Mouse (Mus musculus) stomach, embryonic 15.5 days (tissue): ENCODE results near the gene Diablo. TPM values are rescaled to one million over a fixed set of nuclear protein-coding genes. Genes with fewer than 3 reads are reported as not detected.
"Not testable (repeated sequence)": the region's sequence is repeated elsewhere in the genome, so short reads cannot be mapped to it uniquely, and the experiment has no call there.

ENCODE experiments used
- ATAC-seq: fragments of 200-750 bp; cut with Nextera tagmentation; 2 replicates; pipeline ENCODE4 v1.8.0; 2017; ENCODE audit warnings: low read depth, moderate number of reproducible peaks, moderate TSS enrichment; ENCODE audit not compliant: insufficient read depth, low FRiP score
- H3K27ac ChIP-seq: fragments of 300-500 bp; sonication (generic); 2 replicates; pipeline ENCODE4 v1.5.1; 2015; ENCODE audit warnings: mild to moderate bottlenecking, inconsistent platforms
- H3K27me3 ChIP-seq: fragments of 300-500 bp; sonication (generic); replicated peaks from 2 replicates; pipeline ENCODE4 v1.6.1; 2015; ENCODE audit warnings: inconsistent platforms
- H3K36me3 ChIP-seq: fragments of 300-500 bp; sonication (generic); 2 replicates; pipeline ENCODE4 v1.6.1; 2015; ENCODE audit warnings: inconsistent platforms
- H3K4me1 ChIP-seq: fragments of 300-500 bp; sonication (generic); 2 replicates; pipeline ENCODE4 v1.6.1; 2015; ENCODE audit warnings: inconsistent platforms
- H3K4me2 ChIP-seq: fragments of 300-500 bp; sonication (generic); 2 replicates; pipeline ENCODE4 v1.6.1; 2015; ENCODE audit warnings: mild to moderate bottlenecking, inconsistent platforms
- H3K4me3 ChIP-seq: fragments of 300-500 bp; sonication (generic); replicated peaks from 2 replicates; pipeline ENCODE4 v1.5.1; 2015; ENCODE audit warnings: inconsistent platforms
- H3K9ac ChIP-seq: fragments of 300-500 bp; sonication (generic); 2 replicates; pipeline ENCODE4 v1.6.1; 2015; ENCODE audit warnings: inconsistent platforms
- H3K9me3 ChIP-seq: fragments of 300-500 bp; sonication (generic); 2 replicates; pipeline ENCODE4 v1.6.1; 2016; ENCODE audit warnings: inconsistent platforms
- WGBS: fragments of 180-500 bp; shearing (Covaris S2); methylation state at CpG from one replicate; pipeline ENCODE4 v1.1.7; 2015; 5-methylcytosine and 5-hydroxymethylcytosine counted together
- polyA plus RNA-seq: library from polyadenylated mRNA; unstranded; fragments of >200 nt; fragmentation: Nextera tagmentation; extraction: Ambion mirVana; gene quantifications from 2 replicates; pipeline ENCODE4 v1.2.1, GENCODE M21; 2015

Diablo gene
- polyA plus RNA-seq, 1 experiment from 2014 or later: 100 TPM

DNA sequence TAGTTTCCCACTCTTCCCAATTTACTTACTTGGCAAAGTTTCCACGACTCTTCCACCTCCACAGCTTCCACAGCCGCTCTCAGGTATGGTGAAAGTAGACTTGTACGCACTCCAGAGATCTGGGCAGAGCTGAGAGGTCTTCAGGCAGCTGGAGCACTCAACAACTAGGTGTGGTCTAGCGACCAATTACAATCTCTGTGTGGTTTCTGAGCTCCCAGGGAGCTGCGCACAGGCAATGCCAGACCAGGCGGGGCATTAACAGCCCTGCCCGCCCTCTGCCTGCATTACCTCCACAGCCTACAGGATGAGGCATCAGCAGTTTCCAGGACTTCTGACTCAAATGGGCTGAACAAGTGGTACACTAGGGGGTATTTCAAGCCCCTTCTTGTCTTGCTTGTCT lies 1.3 kb upstream of the Diablo start, which contains the start of gene Gm49027:
Gene Gm49027, minus strand, starts transcription at position 208 of the 400 bp plus-strand sequence.
- Histone ChIP-seq H3K36me3 (no peaks in the 10 kb centered on the region), H3K9ac (no peak within 1 kb of the TSS), H3K27ac (no peak within 1 kb of the TSS), H3K9me3 (no peaks in the 10 kb centered on the region), H3K4me3 (peak within 1 kb of the TSS; percentile 85), H3K27me3 (no peaks in the 10 kb centered on the region), H3K4me1 (peaks cover 11% of the 10 kb centered on the region; the same call in 1 of the 2 replicates), H3K4me2 (peak within 1 kb of the TSS; percentile 58)
- WGBS: 80% methylated on average over 7 of the region's 7 CpGs
- ATAC-seq: no peak

DNA sequence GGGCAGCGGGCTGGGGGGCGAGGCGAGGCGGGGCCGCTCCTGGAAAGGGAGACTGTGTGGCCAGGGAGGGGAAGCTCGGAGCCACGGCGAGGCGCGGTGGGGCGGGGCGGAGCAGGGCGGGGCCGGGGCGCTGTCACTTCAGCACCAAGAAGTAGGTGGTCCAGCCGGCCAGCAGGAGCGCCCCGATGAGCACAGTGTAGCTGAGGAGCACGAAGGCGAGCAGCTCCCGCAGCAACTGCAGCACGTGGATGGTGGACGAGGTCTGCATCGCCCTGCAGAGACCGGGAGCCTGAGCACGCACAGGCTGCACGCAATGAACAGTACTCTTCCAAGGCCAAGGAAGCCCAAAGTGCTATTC lies 396 bp upstream of the Diablo start:
- H3K4me2 ChIP-seq: peak overlapping the region; percentile 58
- H3K4me3 ChIP-seq: peak overlapping the region; percentile 85
- peaks cover 11% of the 10 kb centered on the region; the same call in 1 of the 2 replicates for H3K4me1 ChIP-seq
- no peaks in the 10 kb centered on the region for H3K27me3 ChIP-seq
- under 1% methylated on average over 26 of the region's 27 CpGs for WGBS
- no peaks in the 10 kb centered on the region for H3K36me3 ChIP-seq
- no peaks in the 10 kb centered on the region for H3K9me3 ChIP-seq
- no peak overlapping the region for H3K27ac ChIP-seq
- ATAC-seq: peak; percentile 94
- H3K9ac ChIP-seq: no peak overlapping the region

DNA sequence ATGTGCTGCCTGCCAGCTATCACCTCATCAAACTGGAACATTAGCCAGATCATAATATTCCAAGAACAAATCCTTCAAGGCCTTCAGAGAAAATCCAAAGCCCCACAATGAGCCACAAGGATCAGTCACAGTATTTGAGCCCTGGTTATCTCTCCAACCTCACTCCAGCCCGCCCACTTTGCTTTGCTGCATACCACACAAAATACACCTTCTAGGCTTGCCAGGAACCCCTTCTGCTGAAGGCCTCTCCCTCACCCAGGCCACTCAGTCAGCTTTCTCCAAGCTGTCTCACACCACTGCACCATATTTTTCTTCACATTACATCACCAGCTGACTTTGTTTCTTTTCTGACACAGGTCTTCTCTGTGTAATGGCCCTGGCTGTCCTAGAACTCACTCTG lies 1.8 kb downstream of the Diablo start:
- Histone ChIP-seq H3K9me3 (no peaks in the 10 kb centered on the region), H3K4me1 (peaks cover 11% of the 10 kb centered on the region; the same call in 1 of the 2 replicates), H3K4me3 (no peak overlapping the region), H3K27ac (no peak overlapping the region), H3K9ac (no peak overlapping the region), H3K36me3 (no peaks in the 10 kb centered on the region), H3K4me2 (no peak overlapping the region), H3K27me3 (no peaks in the 10 kb centered on the region)
- no peak for ATAC-seq
- 81% methylated on average over 1 of the region's 1 CpGs for WGBS

DNA sequence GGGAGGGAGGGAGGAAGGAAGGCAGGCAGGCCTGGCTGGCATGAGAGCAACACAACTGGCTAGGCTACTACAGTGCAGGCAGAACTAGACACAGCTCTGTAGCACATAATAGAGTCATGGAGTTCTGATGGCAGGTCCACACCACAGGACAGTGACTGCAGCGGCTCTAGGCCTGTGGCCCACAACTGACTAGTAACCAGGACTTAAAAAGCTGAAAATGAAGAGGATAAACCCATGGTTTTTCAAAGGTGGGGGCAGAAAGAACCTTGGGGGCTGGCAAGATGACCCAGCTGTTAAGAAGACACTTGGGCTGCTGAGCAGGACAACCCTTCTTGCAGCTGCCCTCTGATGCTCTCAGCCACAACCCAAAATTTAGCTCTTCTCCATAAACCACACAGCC lies 2.4 kb downstream of the Diablo start:
- Histone ChIP-seq H3K4me3 (no peak overlapping the region), H3K9me3 (no peaks in the 10 kb centered on the region), H3K27ac (no peak overlapping the region), H3K36me3 (0 out of 2 replicates have a peak, but pooled peaks cover 3% of the 10 kb centered on the region), H3K4me2 (no peak overlapping the region), H3K27me3 (no peaks in the 10 kb centered on the region), H3K9ac (no peak overlapping the region), H3K4me1 (peaks cover 11% of the 10 kb centered on the region; the same call in 1 of the 2 replicates)
- 94% methylated on average over 1 of the region's 1 CpGs for WGBS
- no peak for ATAC-seq

DNA sequence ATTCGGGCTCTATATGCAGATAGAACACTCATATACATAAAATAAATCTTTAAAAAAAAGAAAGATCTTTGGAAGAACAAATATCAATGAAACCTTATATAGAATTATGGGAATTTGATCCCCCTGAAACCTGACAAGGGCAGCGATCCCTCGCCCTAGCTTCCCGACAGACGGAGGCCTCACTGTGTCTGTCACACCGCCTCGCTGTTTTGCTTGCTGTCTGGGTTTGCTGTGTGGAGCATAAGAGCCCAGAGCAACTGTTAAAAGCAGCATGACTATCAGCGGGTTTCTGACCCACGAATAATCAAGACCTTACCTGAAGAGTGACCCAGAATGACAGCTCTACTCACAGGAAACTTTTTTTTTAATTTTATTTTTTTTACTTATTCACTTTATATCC lies 3.3 kb downstream of the Diablo start:
- Histone ChIP-seq H3K36me3 (peaks cover 12% of the 10 kb centered on the region; the same call in 1 of the 2 replicates), H3K27ac (no peak overlapping the region), H3K27me3 (no peaks in the 10 kb centered on the region), H3K4me2 (no peak overlapping the region), H3K9me3 (no peaks in the 10 kb centered on the region), H3K4me1 (peaks cover 11% of the 10 kb centered on the region; the same call in 1 of the 2 replicates), H3K4me3 (no peak overlapping the region), H3K9ac (no peak overlapping the region)
- WGBS: 89% methylated on average over 9 of the region's 9 CpGs
- ATAC-seq: no peak

DNA sequence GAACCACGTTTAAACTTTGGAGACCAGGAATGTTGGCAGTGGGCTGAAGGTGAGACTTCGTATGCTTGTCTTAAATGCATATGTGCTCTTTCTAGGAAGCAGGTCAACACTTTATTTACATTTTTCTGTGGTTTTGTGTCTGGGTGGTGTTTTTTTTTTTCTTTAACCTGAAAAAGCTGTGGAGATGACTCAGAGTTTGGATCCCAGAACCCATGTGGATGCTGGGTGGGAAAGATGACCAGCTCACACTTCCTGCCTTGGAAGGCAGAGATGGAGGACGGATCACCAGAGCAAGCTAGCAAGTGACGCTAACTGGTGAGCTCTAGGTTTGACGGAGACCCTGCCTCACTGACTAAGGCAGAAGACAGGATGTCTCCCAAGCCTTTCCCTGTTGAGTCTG lies 9.1 kb downstream of the Diablo start:
- Histone ChIP-seq H3K9me3 (no peaks in the 10 kb centered on the region), H3K36me3 (peaks cover 16% of the 10 kb centered on the region; the same call in 1 of the 2 replicates), H3K4me3 (no peak overlapping the region), H3K27ac (no peak overlapping the region), H3K9ac (no peak overlapping the region), H3K4me1 (no peaks in the 10 kb centered on the region), H3K4me2 (no peak overlapping the region), H3K27me3 (0 out of 2 replicates have a peak, but pooled peaks cover 3% of the 10 kb centered on the region)
- WGBS: 81% methylated on average over 5 of the region's 5 CpGs
- no peak for ATAC-seq

DNA sequence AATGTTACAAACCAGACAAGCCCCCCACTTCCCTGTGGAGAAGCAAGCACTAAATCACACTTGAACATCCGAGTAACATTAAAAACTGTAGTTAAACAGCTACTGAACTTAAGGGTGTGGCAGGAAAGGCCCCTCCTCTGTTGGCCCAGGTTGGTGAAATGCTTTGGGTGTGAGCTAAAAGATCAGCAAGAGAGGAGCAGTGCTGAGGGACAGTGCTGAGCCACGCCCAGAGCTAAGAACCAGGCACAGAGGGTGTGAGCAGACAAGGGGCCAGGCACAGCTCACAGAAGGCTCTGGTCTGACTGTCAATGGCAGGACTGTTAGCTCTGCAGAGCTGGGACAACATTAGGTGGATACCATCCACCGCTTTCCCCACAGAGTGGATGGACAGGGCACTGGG lies 11.9 kb downstream of the Diablo start:
- Histone ChIP-seq H3K4me3 (no peak overlapping the region), H3K9me3 (no peaks in the 10 kb centered on the region), H3K27ac (no peak overlapping the region), H3K4me1 (0 out of 2 replicates have a peak, but pooled peaks cover 4% of the 10 kb centered on the region), H3K27me3 (peaks cover 20% of the 10 kb centered on the region), H3K36me3 (peaks cover 16% of the 10 kb centered on the region; the same call in 1 of the 2 replicates), H3K4me2 (no peak overlapping the region), H3K9ac (no peak overlapping the region)
- 67% methylated on average over 3 of the region's 3 CpGs for WGBS
- ATAC-seq: no peak

DNA sequence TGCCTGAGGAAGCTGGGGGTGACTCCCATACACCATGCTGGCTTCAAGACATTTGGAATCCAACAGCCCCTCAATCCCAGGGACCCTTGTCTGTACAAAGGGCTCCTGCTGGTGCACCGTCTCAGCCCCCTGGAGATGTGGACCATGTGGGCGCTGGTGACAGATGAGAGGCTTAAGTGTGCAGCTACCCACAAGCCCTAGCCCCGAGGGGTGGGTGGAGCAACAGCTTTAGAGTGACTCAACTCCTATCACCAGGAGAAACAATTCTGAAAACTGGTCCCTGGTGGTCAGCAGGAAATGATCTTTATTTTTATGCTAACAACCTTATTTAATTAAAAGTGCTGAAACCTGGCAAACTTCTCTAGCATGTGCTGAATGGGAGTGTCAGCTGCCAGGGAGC lies 12.6 kb downstream of the Diablo start:
- not testable (repeated sequence) for H3K4me3 ChIP-seq, H3K27ac ChIP-seq, H3K4me1 ChIP-seq, H3K9me3 ChIP-seq, ATAC-seq, H3K4me2 ChIP-seq, H3K9ac ChIP-seq
- Histone ChIP-seq H3K36me3 (peaks cover 11% of the 10 kb centered on the region; the same call in 1 of the 2 replicates), H3K27me3 (peaks cover 24% of the 10 kb centered on the region)
- 81% methylated on average over 3 of the region's 3 CpGs for WGBS

DNA sequence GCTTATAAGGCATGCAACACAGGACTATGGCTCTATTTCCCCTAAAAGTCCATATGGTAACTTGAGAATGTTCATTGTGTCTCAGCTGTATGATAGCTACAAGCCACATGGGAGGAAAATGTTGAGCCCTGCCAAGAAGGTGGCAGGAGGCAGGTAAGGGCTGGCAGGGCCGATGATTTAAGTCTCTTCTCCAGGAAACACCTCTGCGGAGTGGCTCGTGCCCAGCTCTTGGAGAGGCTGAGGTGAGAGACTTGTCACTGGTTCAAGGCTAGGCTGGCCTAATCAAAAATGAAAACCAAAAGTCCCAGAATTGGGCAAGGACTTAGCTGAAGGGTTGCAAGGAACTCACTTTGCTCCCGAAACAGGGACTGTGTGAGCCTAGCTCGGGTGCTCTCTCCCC lies 13.8 kb downstream of the Diablo start, which contains the start of gene B3gnt4:
Gene B3gnt4, plus strand, starts transcription at position 301 of the 400 bp plus-strand sequence.
- H3K36me3 ChIP-seq: peaks cover 3% of the 10 kb centered on the region; the same call in 1 of the 2 replicates
- 0 out of 2 replicates have a peak, but pooled peaks cover 4% of the 10 kb centered on the region for H3K4me1 ChIP-seq
- no peaks in the 10 kb centered on the region for H3K9me3 ChIP-seq
- H3K4me3 ChIP-seq: no peak within 1 kb of the TSS
- no peak for ATAC-seq
- 81% methylated on average over 5 of the region's 5 CpGs for WGBS
- no peak within 1 kb of the TSS for H3K4me2 ChIP-seq
- peaks cover 24% of the 10 kb centered on the region for H3K27me3 ChIP-seq
- no peak within 1 kb of the TSS for H3K27ac ChIP-seq
- no peak within 1 kb of the TSS for H3K9ac ChIP-seq

DNA sequence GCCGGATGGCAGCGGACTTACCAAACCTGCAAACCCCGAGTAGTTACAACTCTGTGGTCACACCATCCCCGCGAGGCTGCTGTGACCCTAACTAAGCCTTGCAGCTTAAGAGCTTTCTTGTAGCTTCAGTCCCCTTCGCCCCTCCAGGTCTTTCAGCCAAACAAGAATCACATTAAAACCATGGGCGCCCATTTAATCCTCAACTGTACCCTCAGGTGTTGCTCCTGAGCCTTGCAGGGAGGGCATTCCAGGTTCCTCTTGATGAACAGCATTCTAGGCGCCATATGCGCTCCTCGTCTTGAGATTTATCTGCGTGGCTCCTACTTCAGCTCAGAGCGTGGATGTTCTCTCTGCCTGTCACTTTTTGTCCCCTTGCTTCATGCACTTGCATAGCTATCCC lies 15.1 kb downstream of the Diablo start:
- peaks cover 24% of the 10 kb centered on the region for H3K27me3 ChIP-seq
- H3K4me1 ChIP-seq: 0 out of 2 replicates have a peak, but pooled peaks cover 4% of the 10 kb centered on the region
- WGBS: 8% methylated on average over 11 of the region's 12 CpGs
- H3K4me2 ChIP-seq: peak overlapping the region; percentile 89
- no peaks in the 10 kb centered on the region for H3K9me3 ChIP-seq
- no peaks in the 10 kb centered on the region for H3K36me3 ChIP-seq
- H3K4me3 ChIP-seq: peak overlapping the region; percentile 61
- H3K27ac ChIP-seq: no peak overlapping the region
- H3K9ac ChIP-seq: 0 out of 2 replicates have a peak overlapping the region, but pooled peaks have one; percentile 41
- no peak for ATAC-seq

DNA sequence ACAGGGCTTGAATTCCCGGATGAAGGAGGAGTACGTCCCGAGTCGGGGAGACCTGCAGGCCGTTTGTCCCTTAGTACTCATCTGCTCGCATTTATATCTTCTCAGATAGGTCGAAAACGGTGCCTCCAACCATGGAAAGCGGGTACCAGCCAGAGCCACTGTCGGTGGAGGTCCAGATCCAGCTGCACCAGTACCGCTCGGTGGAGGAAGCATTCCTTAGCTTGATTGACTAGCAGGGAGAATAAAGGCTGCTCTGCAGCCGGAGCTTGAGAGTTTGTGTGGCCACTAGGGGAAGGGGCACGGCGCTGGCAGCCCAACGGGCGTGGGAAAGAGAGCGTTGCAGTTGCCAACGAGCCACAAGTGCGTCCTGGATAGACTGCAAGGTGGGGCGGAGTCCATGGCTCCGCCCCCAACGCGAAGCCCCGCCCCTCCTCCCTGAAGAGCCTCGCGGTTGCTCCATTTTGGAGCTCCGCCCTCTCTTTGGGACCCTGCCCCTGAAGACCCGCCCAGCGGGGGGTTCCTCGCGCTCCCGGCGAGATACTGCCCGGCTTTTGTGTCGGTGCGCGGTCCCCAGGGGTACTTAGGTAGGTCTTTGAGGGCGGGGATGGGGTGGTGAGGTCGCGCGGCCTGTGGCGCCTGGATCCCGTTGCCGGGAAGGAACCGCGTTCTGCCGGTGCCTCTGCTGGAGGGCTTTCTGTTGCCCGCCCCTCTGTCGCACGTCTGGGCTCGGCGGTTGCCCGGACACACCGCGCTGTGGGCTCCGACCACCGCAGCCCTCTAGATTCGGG lies 15.8 kb downstream of the Diablo start:
- Histone ChIP-seq H3K27ac (no peak overlapping the region), H3K4me1 (0 out of 2 replicates have a peak, but pooled peaks cover 4% of the 10 kb centered on the region), H3K4me2 (peak overlapping the region; percentile 89), H3K27me3 (peaks cover 24% of the 10 kb centered on the region), H3K36me3 (no peaks in the 10 kb centered on the region), H3K4me3 (peak overlapping the region; percentile 61), H3K9ac (peak overlapping the region; percentile 41; the same call in 1 of the 2 replicates), H3K9me3 (no peaks in the 10 kb centered on the region)
- WGBS: under 1% methylated on average over 59 of the region's 59 CpGs
- peak; percentile 91 for ATAC-seq

DNA sequence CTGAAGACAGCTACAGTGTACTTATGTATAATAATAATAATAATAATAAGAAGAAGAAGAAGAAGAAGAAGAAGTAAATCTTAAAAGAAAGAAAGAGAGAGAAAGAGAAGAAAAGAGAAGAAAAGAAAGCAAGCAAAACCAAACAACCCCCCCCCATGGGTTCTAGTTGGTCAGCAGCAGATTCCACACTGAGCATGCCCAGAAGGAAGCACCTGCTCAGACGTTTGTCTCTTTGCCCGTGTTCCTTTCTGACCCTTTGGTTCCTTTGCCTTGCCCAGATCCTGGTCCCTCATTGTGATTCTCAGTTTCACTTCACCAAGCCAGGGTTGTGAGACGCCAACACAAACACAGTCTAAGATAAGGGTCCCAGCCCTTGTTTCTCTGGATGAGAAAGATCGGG lies 22.0 kb downstream of the Diablo start:
- no peaks in the 10 kb centered on the region for H3K36me3 ChIP-seq

More for the DNA sequence above, 22.0 kb downstream of the Diablo start:
- Histone ChIP-seq H3K27me3 (peaks cover 3% of the 10 kb centered on the region; the same call in 1 of the 2 replicates), H3K4me3 (no peak overlapping the region), H3K9me3 (no peaks in the 10 kb centered on the region), H3K27ac (no peak overlapping the region), H3K9ac (no peak overlapping the region), H3K4me2 (no peak overlapping the region), H3K4me1 (peaks cover 10% of the 10 kb centered on the region; the same call in 1 of the 2 replicates)
- no peak for ATAC-seq
- WGBS: 56% methylated on average over 4 of the region's 4 CpGs
